Mouse (Mus musculus): ENCODE measurements around the gene Rbl1.
A peak's percentile ranks its signal among the peaks of the same experiment; 100 is the strongest.

The Rbl1 gene

DNA sequence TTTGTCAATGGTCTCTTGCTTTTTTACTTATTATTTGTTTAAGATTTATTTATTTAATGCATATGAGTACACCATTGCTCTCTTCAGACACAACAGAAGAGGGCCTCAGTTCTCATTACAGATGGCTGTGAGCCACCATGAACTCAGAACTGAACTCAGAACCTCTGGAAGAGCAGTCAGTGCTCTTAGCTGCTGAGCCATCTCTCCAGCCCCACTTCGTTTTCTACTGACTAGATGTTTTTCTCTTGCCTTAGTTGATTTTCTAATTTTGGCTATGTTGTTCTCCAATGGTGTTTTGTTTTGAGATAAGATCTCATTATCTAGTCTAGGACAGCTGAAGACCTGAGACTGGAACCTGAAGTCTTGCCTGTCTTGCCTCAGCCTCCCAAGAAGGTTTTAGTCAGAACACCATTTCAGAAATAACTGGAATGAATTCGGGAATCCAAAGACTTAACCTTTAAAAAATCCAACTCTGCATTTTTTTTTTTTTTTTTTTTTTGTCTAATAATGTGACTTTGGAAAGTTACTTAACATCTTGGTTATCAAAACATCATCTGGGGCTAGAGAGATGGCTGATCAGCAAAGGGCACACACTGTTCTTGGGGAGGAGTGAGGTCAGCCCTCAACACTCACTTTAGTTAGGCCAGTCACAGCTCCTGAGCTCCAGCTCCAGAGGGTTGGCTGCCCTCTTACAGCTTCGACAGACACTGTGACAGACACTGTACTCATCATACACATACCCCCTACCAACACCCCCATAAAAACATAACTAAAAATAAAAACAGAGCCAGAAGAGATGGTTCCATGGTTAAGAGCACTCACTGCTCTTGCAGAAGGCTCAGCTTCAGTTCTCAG lies 71.4 kb downstream of the Rbl1 start:
- DNase-seq: no peak

DNA sequence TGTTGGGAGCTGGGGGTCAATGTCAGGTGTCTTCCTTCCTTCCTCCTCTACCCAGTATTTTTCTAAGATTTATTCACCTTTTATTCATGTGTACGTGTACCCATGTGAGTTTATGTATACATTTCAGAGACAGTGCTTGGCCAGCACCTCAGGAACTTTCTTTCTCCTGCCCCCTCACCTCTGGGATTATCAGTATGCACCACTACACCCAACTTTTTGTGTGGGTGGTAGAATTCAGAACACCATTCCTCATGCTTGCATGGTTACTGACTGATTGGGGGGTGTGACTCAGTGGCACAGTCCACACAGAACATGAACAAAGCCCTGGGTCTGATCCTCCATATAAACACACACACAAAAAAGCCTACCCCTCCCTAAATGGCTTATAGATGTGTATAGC lies 72.2 kb downstream of the Rbl1 start:
- no peak for DNase-seq

DNA sequence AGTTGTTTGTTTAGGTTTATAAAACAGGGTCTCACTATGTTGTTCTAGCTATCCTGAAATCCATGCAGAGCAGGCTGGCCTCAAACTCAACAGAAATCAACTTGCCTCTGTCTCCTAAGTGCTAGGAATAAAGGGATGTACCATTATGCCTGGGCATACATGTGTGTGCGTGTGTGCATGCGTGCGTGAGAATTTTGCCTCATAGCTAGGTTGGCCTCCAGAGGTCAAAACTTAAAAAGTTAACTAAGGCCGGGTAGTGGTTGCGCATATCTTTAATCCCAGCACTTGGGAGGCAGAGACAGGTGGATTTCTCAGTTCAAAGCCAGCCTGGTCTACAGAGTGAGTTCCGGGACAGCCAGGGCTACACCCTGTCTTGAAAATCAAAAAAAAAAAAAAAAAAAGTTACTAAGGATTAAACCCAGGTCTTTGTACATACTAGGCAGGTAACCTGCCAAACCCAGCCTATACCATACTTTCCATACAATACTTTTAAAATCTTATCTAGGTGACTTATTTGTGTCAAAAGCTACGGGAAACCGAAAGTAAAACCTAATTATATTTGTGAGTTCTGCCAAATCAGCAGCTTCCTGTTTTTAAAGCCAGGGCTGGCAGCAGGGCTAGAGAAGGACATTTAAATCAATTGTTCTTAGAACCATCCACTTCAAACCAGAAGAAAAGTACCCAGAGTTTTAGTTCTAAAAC lies 73.4 kb downstream of the Rbl1 start:
- DNase-seq: no peak

DNA sequence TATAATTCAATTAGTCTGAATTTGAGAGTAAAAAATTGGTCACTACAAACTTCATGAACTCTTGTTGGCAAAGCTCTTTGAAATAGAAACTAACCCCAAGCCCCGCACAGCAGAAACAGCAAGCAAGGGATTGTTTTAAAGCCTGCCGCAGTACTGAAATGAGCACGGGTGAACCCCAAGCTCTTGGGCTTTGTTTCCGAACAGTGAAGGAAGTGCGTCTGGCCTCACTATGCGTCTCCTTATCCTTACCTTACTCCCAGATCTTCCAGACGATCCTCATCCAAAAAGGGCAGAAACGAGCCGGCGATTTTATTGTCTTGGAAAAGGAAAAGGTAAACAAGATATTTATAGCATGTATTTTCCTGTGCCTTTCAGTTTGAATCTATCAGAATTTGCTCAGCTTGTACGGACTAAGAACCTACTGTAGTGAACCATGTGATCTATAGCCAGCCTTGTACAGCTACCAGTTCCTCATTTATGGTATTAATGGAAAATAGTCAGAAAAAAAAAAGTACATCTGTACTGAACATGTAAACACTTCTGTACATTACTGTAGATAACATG lies 74.7 kb downstream of the Rbl1 start:
- no peak for DNase-seq

DNA sequence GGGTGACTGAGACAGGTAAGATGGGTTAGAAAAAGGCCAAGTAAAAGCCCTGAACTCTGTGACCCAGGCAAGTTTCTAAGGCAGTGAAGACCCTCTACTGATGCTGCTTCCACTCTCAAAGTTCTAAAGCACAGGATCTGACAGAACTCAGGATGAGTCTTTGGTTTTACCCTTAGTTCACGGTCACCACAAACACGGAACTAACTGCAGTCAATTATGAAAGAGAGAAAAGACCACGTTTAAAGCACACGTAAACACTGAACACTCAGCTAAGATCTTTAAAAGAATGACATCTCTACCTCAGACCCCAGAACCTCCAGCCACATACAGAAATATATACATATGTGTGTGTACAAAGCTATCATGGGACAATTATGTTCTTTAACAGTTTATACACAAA lies 75.2 kb downstream of the Rbl1 start:
- DNase-seq: no peak

DNA sequence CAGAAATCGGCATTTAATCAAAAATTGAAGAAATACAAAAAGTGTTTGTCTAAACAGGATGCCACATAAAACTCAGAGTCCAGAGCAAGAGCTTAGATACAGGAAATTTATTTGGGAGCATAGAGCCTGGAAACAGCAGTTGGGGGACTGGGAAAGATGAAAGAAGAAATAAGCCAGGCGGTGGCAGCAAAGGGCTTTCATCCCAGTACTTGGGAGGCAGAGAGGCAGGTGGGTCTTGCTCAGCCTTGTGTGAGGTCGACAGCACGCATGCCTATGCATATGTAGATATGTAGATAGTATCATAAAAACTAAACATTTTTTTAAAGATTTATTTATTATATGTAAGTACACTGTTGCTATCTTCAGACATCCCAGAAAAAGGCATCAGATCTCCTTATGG lies 76.3 kb downstream of the Rbl1 start:
- DNase-seq: no peak

DNA sequence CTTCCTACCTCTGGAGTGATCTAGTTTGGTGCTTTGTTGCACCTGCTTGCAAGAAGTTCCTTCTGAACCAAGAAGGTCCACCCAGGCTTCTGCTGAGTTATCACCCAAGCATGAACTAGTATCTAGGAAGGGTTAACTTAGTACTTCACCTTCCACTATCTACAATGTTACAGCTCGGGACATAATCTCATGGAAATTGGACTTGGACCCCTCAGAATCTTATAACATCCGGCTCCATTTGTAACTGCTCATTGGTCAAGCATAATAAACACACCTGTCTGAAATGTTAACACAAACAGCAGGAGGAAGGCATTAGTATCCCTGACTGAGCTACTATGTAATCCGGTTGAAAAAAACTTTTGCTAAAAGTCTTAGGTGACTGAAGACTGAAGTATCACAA lies 77.0 kb downstream of the Rbl1 start:
- DNase-seq: no peak

DNA sequence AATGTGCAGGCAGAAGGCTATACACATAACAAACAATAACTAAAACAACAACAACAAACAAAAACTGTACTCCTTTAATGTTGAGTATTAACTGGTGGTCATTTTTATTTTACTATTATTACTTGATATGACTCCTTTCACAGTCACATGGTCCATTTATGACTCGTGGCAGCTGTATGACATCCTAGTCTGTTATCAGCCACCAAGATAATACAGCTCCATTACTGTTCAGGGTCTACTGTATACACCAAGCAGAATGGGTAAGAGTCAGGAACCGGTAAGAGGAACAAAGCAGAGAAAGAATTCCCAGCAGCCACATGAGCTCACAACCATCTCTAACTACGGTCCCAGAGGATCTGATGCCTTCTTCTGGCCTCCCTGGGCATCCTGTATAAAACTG lies 79.1 kb downstream of the Rbl1 start:
- DNase-seq: no peak

DNA sequence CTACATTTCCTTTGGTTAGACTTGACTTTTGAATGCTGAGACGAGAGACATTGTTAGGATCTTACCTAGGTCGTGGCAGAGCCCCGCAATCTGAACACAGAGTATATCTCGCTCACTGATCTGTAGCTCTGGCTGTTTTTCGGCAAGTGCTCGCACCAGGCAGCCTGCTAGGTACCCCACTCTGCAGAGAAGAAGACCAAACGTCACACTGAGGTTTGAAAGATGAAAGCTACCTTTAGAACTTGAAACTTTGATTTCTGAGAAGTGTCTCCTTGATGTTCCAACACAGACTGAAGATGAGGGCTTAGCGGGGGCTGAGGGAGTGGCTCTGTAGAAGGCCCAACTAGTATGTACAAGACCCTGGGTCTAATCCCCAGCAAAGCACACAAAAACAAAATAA lies 82.6 kb downstream of the Rbl1 start:
- no peak for DNase-seq

DNA sequence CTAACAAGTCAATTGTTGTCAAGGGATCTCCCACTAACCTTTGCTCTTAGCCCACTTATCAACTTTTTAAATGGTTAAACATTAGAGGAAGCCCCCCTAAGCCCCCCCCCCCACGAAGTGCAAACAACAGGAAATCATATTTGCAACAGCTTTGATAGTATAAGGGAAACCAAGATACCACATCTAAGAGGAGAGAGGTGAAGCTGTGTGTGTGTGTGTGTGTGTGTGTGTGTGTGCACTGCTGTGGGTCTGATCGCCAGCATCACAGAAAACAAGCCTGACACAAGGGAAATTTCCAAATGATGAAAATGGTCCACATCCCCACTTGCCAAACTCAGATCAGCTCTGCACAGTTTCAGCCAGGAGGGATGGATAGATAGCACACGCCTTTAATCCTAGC lies 85.3 kb downstream of the Rbl1 start:
- DNase-seq: no peak

DNA sequence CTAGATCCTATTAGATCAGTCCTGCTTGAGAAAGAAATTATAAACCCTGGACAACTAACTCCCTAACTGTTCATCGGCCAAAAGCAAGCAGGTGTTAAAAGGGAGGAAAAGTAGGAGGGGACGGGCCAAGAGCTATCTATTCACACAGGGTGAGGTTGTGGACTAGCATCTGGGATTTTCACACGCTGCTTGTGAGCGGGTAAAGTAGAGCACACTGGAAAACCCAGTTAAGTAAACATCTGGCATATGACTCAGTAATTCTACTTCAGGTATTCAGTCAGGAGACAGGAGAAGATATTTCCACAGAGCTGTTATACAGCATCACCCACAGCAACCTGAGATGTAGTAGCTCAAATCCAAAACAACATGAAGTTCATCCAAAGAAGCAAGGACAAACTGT lies 85.8 kb downstream of the Rbl1 start:
- no peak for DNase-seq

DNA sequence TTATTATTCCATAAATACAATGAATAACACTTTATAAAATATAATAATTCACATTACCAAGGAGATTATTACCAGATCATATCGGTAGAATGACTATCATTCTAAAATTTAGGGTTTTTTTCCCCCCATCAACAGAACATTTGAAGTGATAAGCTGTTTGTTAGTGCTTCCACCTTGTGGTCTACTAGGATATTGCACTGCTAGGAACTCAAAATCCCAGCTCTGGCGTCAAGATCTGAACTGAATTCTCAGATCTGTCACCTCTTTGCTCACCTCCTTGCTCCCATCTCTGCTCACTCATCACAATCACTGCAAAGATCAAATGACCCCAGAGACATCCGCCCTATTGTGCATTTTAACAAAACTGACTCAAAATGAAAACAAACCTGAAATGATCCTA lies 87.4 kb downstream of the Rbl1 start:
- DNase-seq: peak; percentile 65

DNA sequence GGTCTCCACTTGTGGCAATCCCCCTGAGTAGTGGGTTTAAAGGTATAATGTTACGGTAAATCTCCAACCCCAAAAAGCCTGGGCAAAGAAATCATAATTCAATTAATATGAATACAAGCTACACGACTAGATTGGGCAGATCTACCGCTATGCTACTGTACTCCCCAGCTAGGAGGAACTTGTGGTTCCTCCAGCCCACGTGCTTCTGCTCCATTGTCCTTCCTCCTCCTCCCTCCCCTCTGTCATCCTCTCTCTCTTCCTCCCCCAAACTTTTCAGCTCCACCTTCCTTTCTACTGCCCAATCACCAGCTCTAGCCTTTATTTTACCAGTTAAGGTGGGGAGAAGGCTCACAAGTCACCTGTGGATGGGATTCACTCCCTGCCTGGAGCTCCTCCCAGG lies 96.1 kb downstream of the Rbl1 start:
- DNase-seq: no peak

DNA sequence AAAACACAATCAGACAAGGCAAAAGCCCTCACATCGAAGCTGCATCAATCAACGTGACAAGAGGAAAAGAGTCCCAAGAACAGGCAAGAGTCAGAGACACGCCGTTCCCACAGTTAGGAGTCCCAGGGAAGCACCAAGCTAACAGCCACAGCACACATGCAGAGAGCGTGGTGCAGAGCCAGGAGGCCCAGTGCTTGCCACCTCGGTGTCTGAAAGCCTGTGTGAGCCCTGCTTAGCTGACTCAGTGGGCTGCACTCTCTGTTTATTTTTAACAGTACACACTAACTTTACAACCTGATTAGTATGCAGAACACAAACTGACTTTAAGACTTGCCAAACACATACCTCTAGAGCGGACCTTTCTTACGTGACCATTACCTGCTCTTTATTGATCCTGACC lies 99.9 kb downstream of the Rbl1 start:
- no peak for DNase-seq

DNA sequence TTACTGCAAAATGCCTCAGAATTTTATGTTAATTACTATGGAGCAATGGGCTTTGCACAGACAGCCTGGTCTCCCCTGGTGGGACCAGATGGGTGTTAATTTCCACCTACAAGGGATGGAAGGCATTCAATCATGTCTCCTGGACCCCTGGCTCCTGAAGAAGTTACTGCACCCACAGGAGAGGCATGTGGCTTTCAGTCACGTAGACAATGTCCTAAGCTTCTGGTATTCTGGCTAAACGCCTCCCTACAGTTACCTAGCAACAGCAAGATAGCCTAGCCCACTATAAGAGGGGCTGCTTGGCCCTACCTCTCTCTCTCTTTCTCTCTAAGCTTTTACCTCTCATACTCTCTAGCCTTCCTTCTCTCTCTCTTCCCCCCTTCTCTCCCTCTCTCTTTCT lies 102.1 kb downstream of the Rbl1 start:
- DNase-seq: no peak

DNA sequence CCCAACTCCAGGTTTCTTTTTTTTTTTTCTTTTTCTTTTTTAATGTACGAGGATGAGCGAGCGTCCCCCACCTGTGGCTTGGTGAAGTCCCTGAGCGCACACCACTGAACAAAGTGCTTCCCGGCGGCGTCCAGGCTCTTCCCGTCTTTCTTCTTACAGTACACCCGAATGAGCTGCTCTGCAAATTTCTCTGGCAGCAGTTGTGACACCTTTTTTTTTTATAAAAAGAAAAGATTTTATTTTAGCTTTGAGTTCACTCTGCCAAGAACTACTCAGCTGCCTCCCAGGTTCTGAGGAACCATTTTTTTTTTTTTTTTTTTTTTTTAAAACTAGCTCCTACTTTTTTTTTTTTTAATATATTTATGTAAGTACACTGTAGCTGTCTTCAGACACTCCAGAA lies 102.7 kb downstream of the Rbl1 start:
- no peak for DNase-seq

DNA sequence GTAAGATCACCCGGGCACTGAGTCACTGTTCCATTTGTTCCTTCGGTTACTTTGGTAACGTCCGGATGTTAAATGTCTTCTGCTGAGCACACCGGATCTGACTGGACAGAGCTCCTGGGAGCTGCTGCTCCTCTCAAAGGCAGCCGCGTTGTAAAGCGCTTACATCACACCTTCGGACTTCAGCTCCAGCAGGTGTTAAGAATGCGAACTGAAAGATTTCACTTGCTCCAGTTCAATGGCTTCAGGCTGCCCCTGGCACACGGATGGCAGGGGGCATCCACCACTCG lies 104.1 kb downstream of the Rbl1 start:
- DNase-seq: peak; percentile 48

DNA sequence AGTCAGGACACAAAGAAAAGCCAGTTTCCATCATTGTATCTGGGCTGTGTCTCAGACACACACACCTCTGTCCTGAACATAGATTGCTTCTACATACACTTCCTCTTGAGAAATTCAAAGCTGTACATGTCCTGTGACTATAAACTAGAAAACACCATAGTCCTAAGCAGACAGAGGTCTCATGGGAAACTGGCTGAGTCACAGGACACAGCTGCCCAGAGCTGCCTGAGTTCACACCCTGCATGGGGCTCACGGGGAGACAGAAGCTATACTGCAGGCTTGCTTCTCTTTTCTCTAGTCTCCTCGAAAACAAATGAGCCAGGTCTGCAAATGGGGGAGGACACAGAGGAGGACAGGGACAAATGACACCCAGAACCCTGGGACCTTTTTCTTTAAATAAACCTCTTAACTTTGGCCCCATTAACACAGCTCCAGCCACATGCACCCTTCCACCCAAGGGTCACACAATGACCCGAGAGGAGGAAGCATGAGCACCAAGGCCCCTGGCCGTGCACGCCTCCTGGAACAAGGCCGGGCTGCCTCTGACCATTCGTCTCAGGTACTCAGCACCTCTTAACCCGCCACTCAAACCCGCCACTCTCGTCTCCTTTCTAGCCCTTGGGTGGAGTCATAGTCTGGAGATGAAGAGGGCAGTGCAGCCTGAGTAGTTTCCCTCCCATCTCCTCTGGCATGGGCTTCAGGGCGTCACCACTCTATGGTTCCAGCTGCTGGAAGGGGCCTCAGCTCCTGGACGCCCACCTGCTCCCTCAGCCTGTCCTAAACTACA lies 104.6 kb downstream of the Rbl1 start:
- DNase-seq: no peak
